Mouse (Mus musculus): ENCODE data around the gene Rasef.
"Not testable (repeated sequence)": the region's sequence is repeated elsewhere in the genome, so short reads cannot be mapped to it uniquely, and the experiment has no call there.

Gene Rasef

DNA sequence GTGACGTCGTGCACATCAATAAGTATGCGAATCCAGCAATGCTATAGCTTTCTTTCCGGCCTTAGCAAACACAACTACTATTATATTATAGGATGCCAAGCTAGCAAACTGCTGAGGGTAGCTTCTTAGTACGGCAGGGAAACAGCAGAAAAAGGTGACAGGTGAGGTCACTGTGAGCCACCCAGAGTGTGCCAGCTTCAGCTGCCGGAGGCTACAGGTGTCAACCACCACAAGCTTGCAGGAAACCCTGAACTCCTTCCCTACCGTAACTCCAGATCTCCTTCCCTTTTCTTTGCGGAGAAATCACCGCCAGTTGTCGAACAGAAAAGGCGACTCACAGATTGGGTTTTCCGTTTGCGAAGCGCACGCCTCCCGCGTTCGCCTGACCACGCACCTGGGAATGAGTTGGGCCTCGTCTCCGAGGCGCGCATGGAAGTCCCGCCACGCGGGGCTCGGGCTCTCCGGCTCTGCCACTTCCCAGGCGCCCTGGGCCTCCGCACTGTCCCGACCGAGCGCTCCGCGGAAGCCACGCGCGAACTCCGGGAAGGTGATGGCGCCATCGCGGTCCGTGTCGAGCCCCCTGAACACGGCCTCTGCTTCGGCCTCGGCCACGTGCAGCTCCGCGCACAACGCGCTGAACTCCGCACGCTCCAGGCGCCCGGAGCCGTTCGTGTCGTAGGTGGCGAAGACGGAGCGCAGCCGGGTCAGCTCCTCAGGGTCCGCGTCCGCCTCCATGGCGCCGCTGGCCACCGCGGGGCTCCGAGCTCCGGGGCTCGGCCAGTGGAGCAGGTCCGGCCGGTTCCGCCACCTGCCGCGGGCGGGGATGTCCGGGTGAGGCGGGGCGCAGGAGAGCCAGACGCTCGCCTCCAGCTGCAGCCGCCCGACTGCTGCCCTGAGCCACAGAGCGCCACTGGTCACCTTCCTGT lies at the start of gene Rasef:
Rasef (minus strand) TSS at position 735 of the 926 bp plus-strand sequence.
- DNase-seq, result peak; percentile 70 to 79

DNA sequence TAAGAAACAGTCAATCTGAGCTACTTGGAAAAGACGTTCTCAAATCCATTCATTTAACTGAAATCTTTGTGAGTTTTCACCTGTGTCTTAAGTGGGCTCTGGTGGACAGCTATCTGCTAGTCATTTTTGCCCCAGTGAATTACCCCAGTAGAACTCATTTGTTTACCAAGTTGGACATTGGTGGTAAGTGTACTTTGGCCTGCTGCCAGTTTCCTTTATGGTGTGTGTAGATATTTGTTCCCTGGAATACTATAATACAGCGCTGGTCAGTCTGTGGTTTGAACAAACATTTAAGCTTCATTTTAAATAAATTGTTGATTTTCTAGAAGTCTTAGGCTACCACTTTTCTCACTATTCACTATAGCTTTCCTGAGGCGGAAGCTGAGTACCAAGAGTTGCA lies 35.8 kb upstream of the Rasef start:
- DNase-seq, result no peak

DNA sequence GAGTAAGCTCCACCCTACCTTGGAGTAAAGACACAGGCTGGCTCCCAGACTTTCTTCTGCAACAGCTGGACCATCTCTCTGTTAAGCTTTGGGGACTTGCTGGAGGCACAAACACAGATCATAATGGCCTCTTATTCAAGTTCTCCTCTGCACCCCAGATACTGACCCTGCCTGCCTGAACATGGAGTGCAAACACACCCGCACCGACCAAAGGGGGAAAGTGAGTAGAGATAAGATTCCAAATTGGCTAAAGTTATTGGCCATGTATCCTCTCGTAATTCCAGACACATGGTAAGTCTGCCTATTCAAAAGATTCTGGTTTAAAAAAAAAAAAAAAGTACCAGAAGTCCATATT lies 369 bp upstream of the Rasef start:
- no peak for DNase-seq

DNA sequence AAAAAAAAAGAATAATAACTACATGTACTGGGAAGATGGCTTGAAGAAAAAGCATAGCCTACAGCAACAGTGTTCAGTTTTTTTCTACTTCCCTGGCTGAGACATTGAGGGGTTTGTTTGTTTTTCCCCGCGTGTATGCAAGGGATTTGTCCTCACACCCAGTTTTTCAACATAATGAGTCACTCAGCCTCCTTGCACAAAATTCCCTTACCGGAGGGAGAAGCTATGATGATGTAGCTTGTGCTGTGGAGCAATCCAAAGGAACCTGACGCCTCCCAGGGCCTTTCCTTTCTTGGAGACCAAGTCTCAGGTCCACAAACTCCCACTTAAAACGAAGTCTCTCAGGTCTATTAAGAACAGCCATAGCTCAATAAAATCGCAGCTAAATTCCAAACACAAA lies 1.3 kb downstream of the Rasef start:
- DNase-seq, result no peak

DNA sequence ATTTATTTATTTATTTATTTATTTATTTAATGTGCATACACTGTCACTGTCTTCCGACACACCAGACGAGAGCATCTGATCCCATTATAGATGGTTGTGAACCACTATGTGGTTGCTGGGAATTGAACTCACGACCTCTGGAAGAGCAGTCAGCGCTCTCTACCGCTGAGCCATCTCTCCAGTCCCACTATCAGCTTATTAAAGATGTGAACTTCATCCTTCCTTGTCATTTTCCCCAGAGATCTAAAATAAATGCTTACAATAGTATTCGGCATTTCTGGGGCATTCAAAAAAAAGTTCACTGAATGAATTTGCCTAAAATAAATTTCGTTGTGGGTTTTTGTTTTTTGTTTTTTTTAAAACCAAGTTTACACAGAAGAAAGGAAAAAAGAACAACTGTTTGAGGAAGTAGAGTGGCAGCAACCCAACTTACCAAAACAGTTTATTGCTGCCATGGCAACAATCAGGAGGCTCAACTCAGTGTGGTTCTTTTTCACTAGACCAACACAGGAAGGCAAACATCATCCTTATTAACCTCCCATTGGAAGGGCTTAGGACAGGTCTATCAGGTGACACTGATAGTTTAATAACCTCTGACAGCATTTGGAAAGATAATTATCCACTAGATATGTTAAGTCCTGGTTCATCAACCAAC lies 2.6 kb downstream of the Rasef start:
- no peak for DNase-seq

GRCm38 (mm10) chr4:73784147-73784546 lies 6.6 kb downstream of the Rasef start:
- DNase-seq, result no peak

DNA sequence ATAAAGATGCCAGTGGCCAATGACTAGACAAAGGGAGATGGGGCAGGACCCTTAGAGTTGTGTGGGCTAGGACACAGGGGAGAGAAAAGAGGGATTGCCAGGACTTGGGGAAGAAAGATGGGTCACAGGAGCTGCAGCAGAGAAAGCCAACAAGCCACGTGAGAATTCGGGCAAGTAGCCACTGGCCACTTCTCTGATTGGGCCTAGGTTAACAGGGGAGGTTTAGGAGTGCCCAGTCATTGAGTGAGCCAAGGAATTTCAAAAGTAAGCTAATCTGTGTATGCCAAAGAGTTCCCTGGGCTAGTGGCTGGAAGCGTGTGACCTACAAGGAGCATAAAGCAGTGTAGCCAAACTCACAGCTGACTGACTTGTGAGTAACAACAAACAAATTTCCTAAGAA lies 9.7 kb downstream of the Rasef start:
- no peak for DNase-seq

- DNase-seq, result no peak
Observed at GRCm38 (mm10) chr4:73775266-73775665, 15.5 kb downstream of the Rasef start.

- DNase-seq, result peak; percentile 4 to 19
Observed at GRCm38 (mm10) chr4:73773831-73774810, 16.7 kb downstream of the Rasef start.

DNA sequence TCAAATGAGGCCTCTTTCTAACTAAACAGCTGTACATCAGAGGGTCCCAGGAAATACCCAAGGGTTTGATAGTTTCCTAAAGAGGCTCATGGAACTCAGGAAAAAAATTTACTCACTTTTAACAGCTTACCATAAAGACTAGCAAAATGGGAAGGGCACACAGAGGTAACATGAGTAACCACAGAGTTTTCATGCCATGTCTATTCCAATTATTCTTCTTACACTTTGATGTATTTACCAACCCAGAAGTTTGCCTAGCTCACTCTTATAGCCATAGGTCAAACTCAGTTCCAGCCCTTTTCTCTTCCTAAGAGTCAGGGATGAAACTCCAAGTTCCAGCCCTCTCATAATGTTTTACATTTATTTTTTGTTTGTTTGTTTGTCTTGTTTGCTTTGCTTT lies 18.8 kb downstream of the Rasef start:
- no peak for DNase-seq

DNA sequence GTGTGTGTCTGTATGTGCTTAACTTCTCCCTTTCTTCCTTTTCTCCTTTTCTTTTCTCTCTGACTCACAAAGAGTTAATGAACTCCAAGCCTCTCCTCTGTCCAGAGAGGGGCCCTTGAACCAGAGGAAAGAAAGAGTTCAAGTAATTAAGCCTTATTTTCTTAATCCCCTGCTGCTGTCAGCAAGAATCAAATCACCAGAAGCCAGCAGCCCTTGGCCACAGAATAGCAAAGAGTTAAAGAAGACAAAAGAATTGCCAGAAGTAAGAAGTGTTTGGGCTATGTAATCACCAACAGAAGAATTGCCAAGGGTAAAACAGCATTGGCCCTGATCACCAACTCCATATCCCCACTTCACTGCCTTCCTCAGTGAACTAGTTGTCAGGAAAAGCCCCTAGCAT lies 20.2 kb downstream of the Rasef start:
- DNase-seq, result no peak

DNA sequence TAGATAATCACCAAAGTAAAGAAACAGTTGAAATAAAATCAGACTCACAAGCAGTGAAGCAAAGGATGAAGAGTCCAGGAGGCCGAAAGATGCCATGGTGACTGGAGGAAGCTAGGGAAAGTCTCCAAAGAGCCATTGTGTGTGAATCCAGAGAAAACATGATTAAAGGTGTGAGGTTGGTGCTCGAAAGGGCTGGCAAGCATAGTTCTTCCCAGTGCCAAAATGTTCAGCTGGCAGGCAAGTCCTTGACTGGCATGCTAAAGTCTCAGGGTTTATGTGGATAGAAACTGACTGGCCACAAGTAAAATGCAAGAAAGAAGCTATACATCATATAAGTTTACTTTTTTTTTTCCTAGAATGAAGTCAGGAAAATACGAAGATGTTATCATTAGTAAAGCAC lies 22.6 kb downstream of the Rasef start:
- no peak for DNase-seq

DNA sequence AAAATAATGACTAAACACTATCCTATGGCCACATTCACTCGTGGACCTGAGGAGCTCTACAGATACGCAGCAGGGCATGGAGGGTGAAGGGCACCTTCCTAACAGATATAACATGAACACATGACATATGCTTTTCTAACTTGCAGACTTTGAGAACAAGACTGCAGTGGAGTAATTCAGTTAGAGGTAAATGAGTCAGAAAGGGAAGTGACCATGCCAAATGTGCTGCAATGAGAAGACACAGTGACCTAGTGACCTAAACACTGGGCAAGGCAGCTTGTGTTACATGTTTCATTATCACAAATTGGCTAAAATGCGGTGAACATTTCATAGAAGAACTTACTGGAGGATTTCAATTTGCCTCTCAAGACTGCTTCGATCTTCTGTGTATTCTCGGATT lies 42.6 kb downstream of the Rasef start:
- no peak for DNase-seq

DNA sequence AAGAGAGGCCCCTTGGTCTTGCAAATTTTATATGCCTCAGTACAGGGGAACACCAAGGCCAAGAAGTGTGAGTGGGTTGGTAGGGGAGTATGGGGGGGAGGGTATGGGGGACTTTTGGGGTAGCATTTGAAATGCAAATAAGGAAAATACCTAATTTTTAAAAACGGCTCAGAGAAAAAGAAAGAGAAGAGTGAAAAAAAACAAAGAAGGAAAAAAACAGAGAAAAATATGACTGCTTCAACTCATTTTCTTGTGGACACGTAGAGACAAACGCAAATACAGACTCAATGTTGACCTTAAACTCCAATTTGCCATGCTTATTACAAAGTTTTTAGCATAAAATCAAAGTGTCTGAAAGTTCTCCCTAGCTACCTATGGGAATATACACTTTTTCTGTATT lies 51.4 kb downstream of the Rasef start:
- no peak for DNase-seq

DNA sequence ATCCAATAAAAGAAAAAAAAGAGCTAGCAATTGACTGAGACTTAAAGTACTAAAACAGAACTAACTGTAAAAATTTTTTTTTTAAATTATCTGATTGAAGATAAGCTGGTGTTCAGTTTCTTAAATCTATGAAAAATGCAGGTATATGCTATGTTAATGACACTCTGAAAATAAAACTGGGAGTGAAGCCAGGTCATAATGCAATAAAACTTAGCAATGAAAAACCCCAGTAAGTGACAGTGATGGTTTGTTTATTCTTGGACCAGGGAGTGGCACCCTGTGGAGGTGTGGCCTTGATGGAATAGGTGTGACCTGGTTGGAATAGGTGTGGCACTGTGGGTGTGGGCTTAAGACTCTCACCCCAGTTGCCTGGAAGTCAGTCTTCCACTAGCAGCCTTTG lies 71.0 kb downstream of the Rasef start:
- DNase-seq, result no peak

- no peak for DNase-seq
Observed at GRCm38 (mm10) chr4:73718761-73719160, 72.0 kb downstream of the Rasef start.

DNA sequence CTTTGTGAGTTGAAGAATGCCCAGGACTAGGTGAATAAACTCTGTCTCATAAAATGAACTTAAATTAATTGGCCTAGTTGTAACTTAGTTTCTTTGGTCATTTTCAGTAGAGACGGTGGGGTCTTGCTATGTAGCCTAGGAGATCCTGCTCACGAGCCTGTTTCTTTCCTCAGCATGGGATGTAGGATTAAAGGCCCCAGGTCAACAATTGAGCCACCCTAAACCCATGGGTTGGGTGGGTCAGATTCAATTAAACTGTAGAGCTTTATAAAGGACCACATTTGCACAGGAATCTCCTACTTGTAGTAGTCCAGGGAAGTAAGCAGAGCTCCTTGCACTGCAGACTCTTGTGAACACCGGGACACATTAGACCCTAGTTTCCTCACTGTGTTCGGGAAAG lies 107.6 kb downstream of the Rasef start, which contains the start of gene Gm428:
Gm428 (plus strand) TSS at position 301 of the 400 bp plus-strand sequence.
- DNase-seq, result not testable (repeated sequence)

GRCm38 (mm10) chr4:73668054-73668453 lies 122.7 kb downstream of the Rasef start, which contains the start of gene Gm11239:
Gene Gm11239 (plus strand): TSS chr4:73668354.
- DNase-seq, result not testable (repeated sequence)

Data from kidney, postnatal 4 days (tissue).